Mouse (Mus musculus) hindlimb bud, embryonic 11.5 days (tissue): ENCODE measurements at regions not wholly inside any gene's neighbourhood (a gene's known extent, or its start where the extent isn't known, plus 50 kb on each side); places are given as distances from the start of the nearest gene placed in this dataset.

Source experiments
- DNase-seq: peaks from one replicate; pipeline ENCODE4 v3.0.0-alpha.2; 2012; ENCODE audit warnings: low read depth, low spot score; ENCODE audit errors: extremely low spot score

DNA sequence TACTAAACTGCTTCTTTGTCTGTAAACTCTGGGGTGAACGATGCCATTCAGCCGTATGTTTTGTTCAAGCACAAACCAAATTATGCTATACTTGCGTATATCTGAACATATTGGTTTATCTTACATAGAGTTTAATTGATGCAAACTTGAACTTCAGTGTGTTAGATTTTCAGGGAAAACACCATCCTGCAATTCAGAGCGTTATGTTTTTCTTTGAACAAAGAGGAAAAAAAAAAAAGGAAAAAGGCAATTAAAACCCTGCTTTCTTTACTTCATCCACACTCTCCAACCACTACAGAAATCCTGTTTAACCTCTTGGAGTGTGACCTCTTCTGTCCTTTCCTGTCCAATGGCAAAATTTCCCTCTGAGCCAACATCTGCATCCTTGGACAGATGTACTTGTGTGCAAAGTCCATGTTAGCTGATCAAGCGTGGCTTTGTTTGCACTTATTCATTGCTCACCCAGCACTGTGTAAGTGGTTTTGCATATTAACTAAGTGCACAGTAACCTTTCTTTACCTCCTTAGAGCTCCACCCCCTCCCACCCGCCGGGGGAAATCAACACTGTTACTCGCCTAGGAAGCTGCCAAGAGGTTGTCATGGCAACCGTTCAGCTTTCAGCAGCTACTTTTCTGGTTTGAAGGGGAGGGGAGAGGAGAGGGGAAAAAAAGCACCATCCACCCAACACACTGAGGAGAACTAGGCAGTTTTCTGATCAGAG lies 174.4 kb upstream of the Klf12 start:
- DNase-seq, result peak; percentile 91

DNA sequence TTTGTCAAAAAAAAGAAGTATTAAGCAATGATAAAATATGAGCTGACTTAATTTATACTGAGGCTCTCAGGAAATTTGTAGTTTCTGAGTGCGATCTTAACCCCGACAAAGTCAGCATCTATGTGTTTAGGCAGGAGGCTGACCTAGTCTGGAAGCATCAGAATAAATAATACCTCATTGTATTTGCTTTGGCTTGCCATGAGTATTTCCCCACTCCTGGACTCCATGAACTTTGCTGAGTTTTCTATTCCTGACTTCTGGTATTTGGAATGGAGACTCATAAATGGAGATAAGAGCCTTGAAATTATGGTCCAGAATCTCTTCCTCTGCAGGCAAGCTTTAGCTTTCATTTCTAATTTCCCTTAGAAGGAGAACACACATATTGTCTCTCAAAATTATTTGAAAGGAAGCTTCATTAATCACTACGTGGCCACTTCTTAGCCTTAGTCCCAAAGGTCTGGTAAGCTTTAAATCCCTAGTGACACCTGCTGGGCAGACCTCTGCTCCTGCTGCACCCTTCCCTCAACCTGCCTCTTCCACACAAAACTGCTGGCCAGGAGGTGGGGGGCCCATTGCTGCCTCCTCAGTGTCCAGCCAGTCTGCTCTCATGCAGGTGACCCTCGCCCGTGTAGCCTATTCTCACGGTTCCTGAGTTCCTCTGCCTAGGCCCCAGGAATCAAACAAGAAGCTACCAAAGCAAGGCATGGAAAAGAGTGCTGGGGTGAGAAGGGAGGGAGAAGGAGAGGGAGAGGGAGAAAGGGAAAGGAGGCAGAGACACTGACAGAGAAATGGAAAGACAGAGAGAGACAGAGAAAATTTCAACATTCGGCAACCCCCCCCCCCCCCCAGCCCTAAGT lies 173.6 kb upstream of the Klf12 start:
- DNase-seq, result no peak

DNA sequence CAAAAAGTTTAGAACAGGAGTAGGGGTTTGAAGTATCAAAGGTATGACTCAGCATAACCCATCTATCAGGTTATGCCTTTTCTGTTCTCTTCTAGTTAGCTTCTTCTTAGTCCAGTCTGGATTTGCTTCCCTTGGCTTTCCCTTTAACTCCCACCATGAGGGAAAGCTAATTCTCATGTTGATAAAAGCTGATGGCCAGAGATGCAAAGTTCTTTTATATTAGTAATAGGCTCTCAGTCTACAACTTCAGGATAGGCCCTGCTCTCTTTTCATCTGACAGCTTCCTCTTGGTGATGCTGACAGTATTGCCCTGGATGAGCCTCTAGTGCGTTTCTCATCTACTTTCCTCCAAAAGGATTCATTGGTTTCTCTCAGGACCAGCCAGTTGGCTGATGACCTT lies 161.7 kb upstream of the Klf12 start:
- DNase-seq, result no peak

DNA sequence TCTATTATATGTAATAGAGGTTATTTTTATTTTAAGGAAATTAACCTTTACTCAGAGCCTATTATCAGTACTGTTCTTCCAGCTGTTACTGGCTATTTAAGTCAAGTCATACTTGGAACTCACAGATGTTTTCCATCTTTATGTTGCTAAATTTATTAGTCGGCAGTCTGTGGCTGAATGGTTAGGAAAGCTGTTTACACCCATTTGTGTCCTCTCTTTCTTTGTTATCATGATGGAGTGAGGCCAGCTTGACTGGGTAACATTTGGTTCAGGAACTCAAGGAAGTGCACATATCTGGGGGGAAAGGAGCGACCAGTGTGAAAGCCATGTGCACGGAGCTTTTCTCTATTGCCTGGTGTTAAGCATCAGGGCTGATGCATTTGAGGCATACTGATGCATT lies 160.4 kb upstream of the Klf12 start:
- no peak for DNase-seq

DNA sequence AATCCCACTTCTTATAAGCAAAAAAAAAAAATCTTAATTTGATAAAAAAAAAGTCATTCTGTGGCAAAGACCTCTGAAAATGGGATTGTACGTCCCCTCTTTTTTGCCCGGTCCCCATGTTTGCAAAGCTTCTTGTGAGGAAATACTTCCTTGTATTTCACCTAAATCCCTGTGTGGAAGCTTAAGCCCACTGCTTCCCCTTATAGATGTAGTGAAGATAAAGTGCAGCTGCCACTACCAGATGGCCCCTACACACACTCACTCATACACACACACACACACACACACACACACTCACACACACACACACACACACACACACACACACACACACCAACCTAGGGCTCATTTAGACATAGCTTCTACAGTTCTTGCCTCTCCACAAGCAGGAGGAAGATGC lies 159.6 kb upstream of the Klf12 start:
- DNase-seq, result no peak

DNA sequence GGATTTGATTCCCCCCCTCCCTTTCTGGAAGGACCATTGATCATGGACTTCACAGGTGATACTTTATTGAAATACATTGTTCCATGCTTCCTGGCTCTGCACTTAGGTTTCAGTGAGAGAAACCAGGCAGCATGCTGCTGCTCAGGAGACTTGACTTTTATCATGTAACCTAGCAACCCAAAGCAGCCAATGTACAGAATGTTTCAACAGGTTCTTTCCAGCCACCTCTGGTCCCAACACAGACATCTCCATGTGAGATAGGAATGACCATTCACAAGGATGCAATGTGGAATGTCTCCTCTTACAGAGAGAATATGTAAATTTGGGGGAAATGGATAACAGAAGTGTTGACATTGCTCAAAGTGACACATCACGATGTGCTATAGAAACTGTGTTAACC lies 153.1 kb upstream of the Klf12 start:
- no peak for DNase-seq

DNA sequence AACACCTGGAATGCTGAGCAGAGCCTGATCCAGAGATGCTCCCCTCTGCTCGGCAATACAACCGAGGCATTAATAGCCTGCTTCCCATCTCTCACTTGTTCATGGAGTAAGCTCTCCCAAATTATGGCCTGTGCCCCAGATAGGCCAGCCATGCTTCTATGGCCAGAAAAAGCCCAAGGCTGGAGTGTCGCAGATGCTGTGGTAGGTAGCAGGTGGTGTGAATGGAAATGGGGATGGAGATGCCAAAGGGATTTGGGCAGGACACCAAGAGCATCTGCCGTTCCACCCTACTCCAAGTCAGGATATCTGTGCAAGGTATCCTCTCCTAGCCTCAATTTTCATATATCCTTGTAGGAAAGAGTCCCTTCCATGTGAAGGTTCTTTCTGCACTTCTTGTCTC lies 145.2 kb upstream of the Klf12 start:
- DNase-seq, result no peak

DNA sequence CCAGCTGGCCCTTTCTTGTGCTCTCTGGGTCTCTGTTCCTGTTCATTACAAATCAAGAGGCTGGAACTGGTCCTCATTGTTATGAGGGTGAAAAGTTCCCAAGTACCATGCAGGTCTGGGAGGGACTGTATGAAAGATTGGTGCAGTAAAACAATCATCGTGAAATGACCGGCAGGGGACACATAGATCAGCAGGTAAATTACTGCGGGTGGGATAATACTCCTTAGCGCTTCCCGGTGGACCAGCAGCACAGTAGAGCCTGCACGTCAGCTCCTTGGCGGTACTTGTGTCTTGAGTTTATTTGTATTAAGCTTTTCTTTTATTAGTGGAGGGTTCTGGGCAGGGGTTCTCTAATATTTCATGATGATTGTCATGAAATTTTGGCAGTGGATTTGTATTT lies 141.9 kb upstream of the Klf12 start:
- DNase-seq, result no peak

DNA sequence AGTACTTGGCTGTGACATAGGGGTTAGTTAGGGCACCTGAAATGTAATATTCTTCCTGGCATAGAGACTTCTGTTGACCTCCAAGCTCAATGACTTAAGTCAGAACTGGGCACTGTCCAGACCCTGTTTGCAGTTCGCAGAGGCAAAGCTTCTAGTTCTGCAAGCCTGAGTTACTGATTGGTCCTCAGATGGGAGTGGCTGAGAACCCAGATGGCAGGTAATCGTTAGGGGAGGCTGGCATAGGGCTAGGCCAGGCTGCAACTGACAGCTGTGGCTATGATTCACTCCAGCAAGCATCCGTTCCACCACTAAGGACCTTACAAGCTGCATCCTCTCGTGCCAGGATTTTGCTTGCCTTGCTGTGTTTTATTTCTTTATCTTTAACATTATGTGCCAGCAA lies 139.3 kb upstream of the Klf12 start:
- DNase-seq, result no peak

DNA sequence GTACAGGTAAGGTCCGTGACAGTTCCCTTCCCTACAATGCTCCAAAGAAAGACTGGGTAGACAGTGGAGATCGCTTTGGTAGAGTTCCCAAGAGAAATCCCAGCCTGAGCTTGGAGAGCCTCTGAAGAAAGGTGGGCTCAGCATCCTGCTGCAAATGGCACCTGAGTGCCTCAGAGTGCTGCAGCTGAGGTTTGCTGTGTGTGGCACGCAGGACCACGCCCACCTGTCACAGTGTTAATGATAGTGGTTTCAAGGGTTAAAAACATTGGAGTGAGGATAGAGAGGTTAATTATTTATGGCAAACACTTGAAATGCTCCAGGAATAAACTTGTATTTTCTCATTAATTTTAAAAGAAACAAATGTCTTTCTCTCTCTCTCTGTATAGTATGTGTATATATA lies 137.2 kb upstream of the Klf12 start:
- DNase-seq, result no peak

DNA sequence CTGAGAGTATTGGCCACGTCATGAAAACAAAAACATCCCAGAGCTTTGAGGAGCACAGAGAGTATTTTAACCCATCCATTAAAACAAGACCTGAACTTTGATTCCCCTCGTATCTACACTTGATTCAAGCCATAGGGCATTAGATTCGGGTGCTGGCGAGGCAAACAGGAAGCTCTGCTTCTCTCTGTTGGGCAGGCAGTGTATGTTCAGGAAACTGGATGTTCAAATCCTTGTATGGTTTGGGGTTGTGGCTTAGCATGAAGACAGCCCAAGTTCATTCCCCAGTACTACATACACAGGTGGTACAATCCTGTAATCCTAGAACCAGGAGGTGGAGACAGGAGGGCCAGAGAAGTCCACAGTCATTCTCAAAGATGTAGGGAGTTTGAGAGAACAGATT lies 130.6 kb upstream of the Klf12 start:
- no peak for DNase-seq

DNA sequence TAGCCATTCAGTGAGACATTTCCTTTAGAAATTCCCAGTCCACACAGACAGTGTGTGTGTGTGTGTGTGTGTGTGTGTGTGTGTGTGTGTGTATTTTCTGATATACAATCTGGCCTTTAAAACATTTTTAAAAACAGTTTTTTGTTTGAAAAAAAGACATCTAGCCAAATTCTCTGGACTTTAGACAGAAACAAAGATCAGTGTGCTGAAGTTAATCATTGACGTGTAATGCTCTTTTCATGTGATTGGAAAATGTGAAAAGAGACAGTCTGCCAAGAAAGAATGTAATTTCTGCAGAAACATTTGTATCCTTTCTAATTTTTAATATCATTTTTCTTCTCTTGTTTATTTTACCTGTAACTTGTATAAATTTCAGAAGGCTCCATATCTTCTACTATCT lies 127.7 kb upstream of the Klf12 start:
- DNase-seq, result no peak

DNA sequence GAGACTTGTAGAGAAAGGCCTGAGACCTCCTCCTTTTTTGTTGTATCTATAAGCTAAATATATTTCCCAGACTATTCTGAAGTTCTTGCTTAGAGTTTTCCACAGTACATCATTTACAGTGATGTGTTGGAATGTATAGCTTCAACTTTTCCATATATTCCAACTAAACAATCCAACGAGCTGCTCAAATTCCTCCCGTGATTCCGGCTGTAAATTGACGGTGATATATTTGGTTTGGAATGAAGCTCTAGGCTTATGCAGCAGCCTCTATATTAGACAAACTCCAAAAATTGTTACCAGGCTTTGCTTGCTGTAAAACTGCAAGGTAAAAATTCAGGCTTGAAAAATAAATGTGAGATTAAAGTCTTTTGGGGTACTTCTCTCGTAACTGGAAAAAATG lies 112.7 kb upstream of the Klf12 start:
- no peak for DNase-seq

DNA sequence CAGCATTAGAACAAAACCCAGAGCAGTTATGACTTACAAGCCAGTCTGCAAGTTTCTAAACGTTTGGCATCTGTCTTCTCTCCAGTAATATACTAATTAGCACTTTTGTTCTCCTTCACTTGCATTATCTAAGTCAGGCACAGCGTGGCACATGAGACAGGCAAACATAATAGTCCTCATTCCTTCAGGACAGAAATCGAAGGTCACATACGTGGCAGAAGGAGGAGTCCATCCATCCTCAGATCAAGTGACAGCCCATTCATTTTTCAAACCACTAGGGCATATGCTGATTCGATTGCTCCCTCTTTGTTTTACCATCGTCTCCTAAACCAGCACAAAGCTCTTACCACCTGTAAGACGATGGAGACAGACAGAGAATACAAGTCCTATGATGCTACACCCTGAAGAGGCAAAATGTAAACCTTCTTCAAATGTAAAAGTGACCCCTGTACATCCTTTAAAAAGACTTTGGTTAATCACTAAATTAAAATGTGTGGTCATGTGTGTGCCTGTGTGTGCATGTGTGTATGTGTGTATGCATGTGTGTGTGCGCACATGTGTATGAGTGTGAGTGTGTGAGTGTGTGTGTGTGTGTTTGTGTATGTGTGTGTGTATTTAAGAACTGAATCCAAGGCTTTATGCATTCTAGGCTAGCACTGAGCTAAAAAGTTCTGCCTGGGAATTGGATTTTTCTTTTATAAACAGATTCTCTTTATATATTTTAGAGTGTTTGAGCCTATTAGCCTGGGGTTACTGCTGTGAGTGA lies 90.9 kb upstream of the Klf12 start:
- DNase-seq, result no peak

DNA sequence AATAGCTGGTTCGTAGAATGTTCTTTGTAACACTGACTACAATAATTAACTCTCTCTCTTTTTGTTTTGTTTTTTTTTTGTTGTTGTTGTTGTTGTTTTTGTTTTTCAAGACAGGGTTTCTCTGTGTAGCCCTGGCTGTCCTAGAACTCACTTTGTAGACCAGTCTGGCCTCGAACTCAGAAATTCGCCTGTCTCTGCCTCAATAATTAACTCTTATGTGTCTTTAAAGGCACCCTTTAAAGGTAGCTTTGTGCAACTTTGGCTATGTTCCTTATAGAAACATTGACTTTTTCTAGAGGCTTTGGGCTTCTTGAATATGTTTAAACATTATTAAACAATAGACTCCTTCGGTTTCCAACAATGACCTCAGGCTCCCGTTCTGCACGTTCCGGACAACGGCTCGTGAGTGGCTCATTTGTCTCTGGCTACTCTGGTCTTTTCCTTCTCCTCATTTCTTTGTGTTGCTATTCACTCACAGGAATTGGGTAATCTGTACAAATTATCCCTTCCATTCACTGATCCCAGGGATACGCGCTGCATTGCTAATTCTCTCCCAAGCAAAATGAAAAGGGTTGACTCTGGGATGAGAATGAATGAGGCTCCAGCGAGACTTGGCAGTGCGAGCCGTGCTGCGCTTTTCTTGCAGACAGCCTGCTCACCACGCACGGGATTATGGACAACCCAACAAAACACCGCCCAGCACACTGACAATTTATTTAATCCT lies 90.2 kb upstream of the Klf12 start:
- DNase-seq, result no peak

DNA sequence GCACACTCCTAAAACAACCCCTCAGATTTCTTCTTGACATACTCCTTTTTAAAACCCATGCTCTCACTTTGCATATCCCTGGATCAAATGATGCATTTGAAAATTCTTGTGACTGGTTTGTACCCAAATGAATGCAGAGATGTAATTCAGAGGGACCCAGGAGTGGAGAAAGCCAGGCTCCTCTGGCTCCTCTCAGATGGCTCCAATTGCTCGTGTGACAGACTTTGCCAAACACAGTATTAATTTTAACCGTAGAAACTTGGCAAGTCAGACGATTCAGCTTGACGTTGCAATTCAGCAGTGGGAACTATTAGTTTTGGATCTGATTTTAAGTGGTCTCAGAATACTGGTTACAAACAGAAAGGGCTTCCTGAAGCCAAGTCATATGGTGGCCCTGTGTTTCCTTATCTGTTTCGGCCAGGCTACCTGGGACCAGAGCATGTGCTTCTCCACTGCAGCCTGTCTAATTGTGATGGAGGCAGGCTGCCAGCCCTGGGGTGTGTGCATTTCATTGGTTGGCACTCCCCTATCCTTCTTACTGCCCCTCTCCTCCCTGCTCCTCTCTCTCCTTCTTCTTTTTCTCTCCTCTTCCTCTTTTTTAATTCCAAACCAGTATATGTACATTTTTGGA lies 81.9 kb upstream of the Klf12 start:
- DNase-seq, result no peak

DNA sequence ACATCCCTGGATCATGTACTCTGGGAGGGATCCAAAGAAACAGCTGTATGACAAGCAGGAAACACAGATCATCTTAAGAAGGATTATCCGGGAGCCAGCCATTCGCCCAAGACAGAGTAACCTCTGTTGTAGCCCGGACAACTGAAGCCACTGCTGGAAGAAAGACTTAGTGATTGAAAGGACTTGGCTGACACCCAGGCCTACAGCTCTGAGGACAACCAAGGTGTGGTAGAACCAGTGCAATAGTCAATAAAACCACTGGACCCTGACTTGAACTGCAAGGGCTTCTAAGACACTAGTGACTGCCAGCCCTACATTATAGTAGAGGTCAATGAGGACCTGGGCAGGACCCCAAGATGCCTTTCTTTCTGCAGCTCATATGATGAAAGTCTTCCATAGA lies 78.3 kb upstream of the Klf12 start:
- DNase-seq, result no peak

DNA sequence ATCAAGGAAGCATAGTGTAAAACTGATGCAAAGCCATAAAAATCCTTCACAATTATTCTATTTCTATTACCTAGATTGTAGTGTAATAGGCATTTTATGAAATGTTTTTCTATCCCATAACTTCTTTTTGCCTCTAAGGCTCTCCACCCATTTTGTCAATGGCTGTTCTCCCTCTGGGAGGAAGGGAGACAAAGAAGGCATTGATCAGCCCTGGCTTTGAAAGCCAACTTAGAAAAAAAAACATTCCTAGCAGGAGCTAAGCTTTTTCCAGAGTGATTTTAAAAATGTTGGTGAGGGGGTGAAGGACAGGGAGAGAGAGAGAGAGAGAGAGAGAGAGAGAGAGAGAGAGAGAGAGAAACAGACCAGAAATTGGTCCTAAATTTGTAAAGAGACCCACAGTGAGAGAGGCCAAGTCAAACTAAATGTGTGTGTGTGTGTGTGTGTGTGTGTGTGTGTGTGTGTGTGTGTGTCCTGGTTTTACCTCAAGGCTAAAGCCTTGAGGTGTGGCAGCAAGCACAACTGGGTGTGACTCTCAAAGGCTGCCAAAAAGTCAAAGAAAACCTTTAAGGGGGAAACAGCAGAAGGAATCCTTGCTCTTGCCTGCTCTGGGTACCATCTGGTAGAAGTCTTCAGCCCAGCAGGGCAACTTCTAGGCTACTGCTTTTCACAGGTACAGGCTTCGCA lies 77.0 kb upstream of the Klf12 start:
- DNase-seq, result no peak

DNA sequence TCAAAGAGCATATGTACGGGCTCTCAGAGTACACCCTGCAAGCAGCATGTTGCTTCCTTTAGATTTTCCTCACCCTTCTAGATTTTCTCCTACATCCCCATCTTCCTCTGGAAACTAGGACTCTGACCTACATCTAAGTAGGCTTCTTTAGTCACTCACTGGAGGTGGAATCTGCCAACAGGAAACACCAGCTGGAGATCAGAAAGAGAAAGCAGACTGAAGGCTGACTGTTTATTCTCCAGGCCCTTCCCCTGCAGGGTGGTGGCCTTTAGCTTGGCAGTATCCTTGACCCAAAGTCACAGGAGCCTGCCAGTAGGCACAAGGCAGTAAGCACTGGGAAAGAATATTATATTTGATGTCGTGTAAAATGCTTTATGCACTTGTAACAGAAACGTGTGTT lies 75.4 kb upstream of the Klf12 start:
- DNase-seq, result no peak

DNA sequence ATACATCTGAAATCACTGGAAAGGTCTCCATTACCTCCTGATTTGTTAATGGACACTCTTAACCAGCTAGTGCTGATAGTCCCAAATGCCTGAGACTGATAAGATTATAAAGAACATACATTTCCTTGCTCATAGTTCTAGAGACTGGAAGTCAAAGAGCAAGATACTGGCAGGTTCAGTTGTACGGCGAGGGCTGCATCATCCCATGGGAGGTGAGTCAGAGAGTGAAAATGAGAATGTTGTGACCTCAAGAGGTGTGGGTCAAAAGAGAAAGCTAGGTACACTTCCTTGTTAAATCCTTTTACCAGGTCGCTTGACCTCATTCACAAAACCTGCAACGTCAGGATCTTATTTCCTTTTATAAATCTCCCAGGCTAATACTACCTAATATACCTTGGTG lies 72.7 kb upstream of the Klf12 start:
- no peak for DNase-seq
